Mouse (Mus musculus) liver, embryonic 13.5 days (tissue): ENCODE measurements at regions not wholly inside any gene's neighbourhood (a gene's known extent, or its start where the extent isn't known, plus 50 kb on each side); places are given as distances from the start of the nearest gene placed in this dataset.

Experiments
- ATAC-seq: fragments of 200-750 bp; cut with Nextera tagmentation; 2 replicates; pipeline ENCODE4 v1.8.0; 2017; ENCODE audit warnings: low read depth, mild to moderate bottlenecking, moderate number of reproducible peaks, moderate library complexity
- DNase-seq: peaks from one replicate; pipeline ENCODE4 v3.0.0; 2022
- H3K27ac ChIP-seq: fragments of 300-500 bp; sonication (generic); 2 replicates; pipeline ENCODE4 v1.5.1; 2015; ENCODE audit warnings: moderate library complexity, mild to moderate bottlenecking, inconsistent platforms
- H3K27me3 ChIP-seq: fragments of 300-500 bp; sonication (generic); 2 replicates; pipeline ENCODE4 v1.6.1; 2015; ENCODE audit warnings: mild to moderate bottlenecking, inconsistent platforms
- H3K36me3 ChIP-seq: fragments of 300-500 bp; sonication (generic); 2 replicates; pipeline ENCODE4 v1.6.1; 2015; ENCODE audit warnings: mild to moderate bottlenecking, inconsistent platforms
- H3K4me1 ChIP-seq: fragments of 300-500 bp; sonication (generic); replicated peaks from 2 replicates; pipeline ENCODE4 v1.6.1; 2015; ENCODE audit warnings: inconsistent platforms
- H3K4me2 ChIP-seq: fragments of 300-500 bp; sonication (generic); 2 replicates; pipeline ENCODE4 v1.6.1; 2015; ENCODE audit warnings: inconsistent platforms, mild to moderate bottlenecking, moderate library complexity
- H3K4me3 ChIP-seq: fragments of 300-500 bp; sonication (generic); replicated peaks from 2 replicates; pipeline ENCODE4 v1.5.1; 2015; ENCODE audit warnings: mild to moderate bottlenecking, inconsistent platforms
- H3K9ac ChIP-seq: fragments of 300-500 bp; sonication (generic); 2 replicates; pipeline ENCODE4 v1.6.1; 2015; ENCODE audit warnings: mild to moderate bottlenecking, inconsistent platforms
- H3K9me3 ChIP-seq: fragments of 300-500 bp; sonication (generic); replicated peaks from 2 replicates; pipeline ENCODE4 v1.6.1; 2016; ENCODE audit warnings: inconsistent platforms
- WGBS: fragments of 180-500 bp; shearing (Covaris S2); methylation state at CpG from one replicate; pipeline ENCODE4 v1.1.7; 2015; ENCODE audit not compliant: insufficient replicate concordance; 5-methylcytosine and 5-hydroxymethylcytosine counted together

DNA sequence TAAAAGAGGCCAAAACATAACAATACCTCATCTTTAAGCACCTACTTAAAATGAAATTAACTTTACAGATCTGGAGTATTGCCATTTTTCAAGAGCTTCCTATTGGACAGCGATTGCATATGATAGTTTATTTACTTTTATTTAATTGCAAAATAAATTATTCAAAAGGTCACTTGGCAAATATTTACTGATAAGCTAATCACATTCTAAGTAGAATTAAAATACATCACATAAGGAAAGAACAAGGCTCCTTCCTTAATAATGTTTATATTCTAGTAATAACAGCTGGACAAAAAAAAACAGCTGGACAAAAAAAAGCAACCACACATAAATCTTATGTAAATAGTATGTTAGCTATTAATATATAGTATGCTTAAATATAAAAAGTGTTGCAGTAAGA, 668.1 kb downstream of the 1700064H15Rik start:
- DNase-seq = no peak
- no peaks in the 10 kb centered on the region for H3K27me3 ChIP-seq
- H3K27ac ChIP-seq = no peak overlapping the region
- no peak for ATAC-seq
- H3K4me3 ChIP-seq = no peak overlapping the region
- H3K9ac ChIP-seq = no peak overlapping the region
- H3K4me1 ChIP-seq = no peaks in the 10 kb centered on the region
- no peak overlapping the region for H3K4me2 ChIP-seq
- no peaks in the 10 kb centered on the region for H3K36me3 ChIP-seq
- no peaks in the 10 kb centered on the region for H3K9me3 ChIP-seq
- WGBS = 56% methylated on average over 1 of the region's 1 CpGs

GRCm38 (mm10) chr3:18988662-18989061, 639.8 kb downstream of the 1700064H15Rik start:
- Histone ChIP-seq H3K4me3 (no peak overlapping the region), H3K36me3 (no peaks in the 10 kb centered on the region), H3K27me3 (no peaks in the 10 kb centered on the region), H3K27ac (no peak overlapping the region), H3K9me3 (no peaks in the 10 kb centered on the region), H3K4me2 (no peak overlapping the region), H3K9ac (no peak overlapping the region), H3K4me1 (no peaks in the 10 kb centered on the region)
- WGBS = 62% methylated on average over 3 of the region's 3 CpGs
- no peak for DNase-seq
- no peak for ATAC-seq

GRCm38 (mm10) chr3:18989577-18990240, 638.8 kb downstream of the 1700064H15Rik start:
- no peak for DNase-seq
- Histone ChIP-seq H3K4me3 (no peak overlapping the region), H3K9me3 (no peaks in the 10 kb centered on the region), H3K27me3 (no peaks in the 10 kb centered on the region), H3K36me3 (no peaks in the 10 kb centered on the region), H3K9ac (no peak overlapping the region), H3K4me2 (no peak overlapping the region), H3K27ac (no peak overlapping the region), H3K4me1 (no peaks in the 10 kb centered on the region)
- ATAC-seq = no peak
- 56% methylated on average over 13 of the region's 13 CpGs for WGBS

- no peak for ATAC-seq
These were observed 628.3 kb downstream of the 1700064H15Rik start for GRCm38 (mm10) chr3:19000179-19000578.

DNA sequence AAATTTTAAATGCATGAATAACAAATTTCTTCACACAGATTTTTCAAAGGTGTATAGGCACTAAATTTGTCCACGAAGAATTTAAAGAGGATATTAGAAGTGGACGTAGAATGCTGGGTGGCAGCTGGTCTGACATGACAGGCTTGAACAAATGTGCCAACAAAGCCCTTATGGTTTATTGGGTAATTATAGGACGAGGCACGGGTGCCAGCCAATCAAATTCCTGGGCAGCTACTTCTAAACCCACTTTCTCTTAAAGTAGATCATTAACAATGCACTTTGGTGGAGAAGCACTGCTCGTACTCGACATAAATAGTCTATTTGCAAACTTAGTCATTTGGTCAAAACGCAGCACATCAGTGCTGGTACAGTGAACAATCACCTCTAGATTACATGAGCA, 626.4 kb downstream of the 1700064H15Rik start:
- H3K4me2 ChIP-seq = no peak overlapping the region
- no peaks in the 10 kb centered on the region for H3K36me3 ChIP-seq
- no peaks in the 10 kb centered on the region for H3K4me1 ChIP-seq
- DNase-seq (no peak), ATAC-seq (no peak)
- no peak overlapping the region for H3K9ac ChIP-seq
- H3K9me3 ChIP-seq = no peaks in the 10 kb centered on the region
- WGBS = 62% methylated on average over 7 of the region's 7 CpGs
- H3K4me3 ChIP-seq = no peak overlapping the region
- H3K27ac ChIP-seq = no peak overlapping the region
- no peaks in the 10 kb centered on the region for H3K27me3 ChIP-seq

More at GRCm38 (mm10) chr3:19000179-19000578, 628.3 kb downstream of the 1700064H15Rik start:
- Histone ChIP-seq H3K36me3 (no peaks in the 10 kb centered on the region), H3K27ac (no peak overlapping the region), H3K4me1 (no peaks in the 10 kb centered on the region), H3K9me3 (no peaks in the 10 kb centered on the region), H3K27me3 (no peaks in the 10 kb centered on the region), H3K4me3 (no peak overlapping the region), H3K4me2 (no peak overlapping the region), H3K9ac (no peak overlapping the region)
- DNase-seq = no peak
- WGBS = 52% methylated on average over 5 of the region's 5 CpGs

- Histone ChIP-seq H3K9me3 (no peaks in the 10 kb centered on the region), H3K9ac (no peak overlapping the region), H3K4me3 (no peak overlapping the region), H3K27me3 (no peaks in the 10 kb centered on the region), H3K4me2 (no peak overlapping the region), H3K4me1 (no peaks in the 10 kb centered on the region), H3K36me3 (no peaks in the 10 kb centered on the region), H3K27ac (no peak overlapping the region)
- no peak for ATAC-seq
- no peak for DNase-seq
- WGBS = 41% methylated on average over 1 of the region's 1 CpGs
These were observed 623.7 kb downstream of the 1700064H15Rik start for GRCm38 (mm10) chr3:19004792-19005191.

DNA sequence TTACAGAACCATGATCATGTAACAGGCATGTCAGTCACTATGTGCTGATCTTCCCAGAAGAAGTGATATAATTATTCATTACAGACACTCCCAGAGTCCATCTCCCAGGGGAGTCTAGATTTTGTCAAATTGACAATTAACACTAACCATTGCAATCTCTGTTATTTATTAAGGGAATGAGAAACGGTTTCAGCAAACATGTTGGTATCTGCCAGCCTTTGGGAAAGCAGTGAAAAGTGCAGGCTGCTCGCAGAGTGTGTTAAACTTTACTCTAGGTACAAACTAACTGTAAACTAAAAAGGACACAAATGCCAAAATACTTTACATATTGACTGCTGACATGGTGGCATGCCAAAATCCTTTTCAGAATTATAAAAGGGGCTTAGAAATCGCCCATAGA, 583.9 kb downstream of the 1700064H15Rik start:
- no peak overlapping the region for H3K4me3 ChIP-seq
- ATAC-seq = no peak
- H3K9me3 ChIP-seq = no peaks in the 10 kb centered on the region
- H3K4me1 ChIP-seq = no peaks in the 10 kb centered on the region
- H3K36me3 ChIP-seq = no peaks in the 10 kb centered on the region
- WGBS = 37% methylated on average over 3 of the region's 3 CpGs
- H3K4me2 ChIP-seq = no peak overlapping the region
- no peaks in the 10 kb centered on the region for H3K27me3 ChIP-seq
- H3K27ac ChIP-seq = no peak overlapping the region
- no peak overlapping the region for H3K9ac ChIP-seq
- no peak for DNase-seq

DNA sequence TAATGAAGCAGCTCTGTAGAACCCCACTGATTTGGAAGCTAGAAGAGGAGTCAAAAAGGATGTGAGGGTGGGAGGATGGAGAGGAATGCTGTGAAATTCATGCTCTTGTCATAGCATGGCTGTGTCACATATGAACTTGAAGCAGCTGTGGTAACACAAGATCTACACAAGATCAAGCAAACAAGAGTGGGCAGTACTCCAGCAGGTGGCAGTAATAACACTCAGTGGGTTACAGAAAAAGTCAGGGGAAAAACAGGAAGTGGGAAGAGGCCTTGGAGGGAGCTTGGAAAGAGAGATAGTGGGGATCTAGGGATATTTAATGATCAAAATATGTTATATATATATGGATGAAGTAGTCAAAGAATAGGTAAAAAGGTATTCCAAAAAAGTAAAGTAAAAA, 582.5 kb downstream of the 1700064H15Rik start:
- H3K4me1 ChIP-seq = no peaks in the 10 kb centered on the region
- H3K4me2 ChIP-seq = no peak overlapping the region
- no peak for ATAC-seq

DNA sequence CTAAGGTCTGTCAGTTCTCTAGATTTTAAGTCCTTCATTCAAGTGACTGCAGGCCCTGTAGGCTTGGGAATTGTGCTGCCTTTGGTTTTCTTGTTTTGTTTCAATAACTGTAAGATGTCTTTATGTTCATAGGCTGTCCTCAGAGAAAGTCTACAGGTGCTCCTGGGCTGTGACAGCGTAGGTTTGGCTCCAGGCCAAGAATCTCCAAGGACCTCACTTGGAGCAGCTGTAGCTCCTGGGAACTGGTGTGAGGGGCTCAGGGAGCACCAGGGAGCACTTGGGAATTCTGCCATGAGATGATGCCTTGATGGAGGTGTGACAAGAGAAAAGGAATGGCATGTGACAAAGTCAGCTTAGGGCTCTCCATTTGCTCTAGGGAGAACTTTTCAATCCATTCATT, 581.9 kb downstream of the 1700064H15Rik start:
- Histone ChIP-seq H3K4me3 (no peak overlapping the region), H3K4me1 (no peaks in the 10 kb centered on the region), H3K4me2 (no peak overlapping the region), H3K27ac (no peak overlapping the region), H3K27me3 (no peaks in the 10 kb centered on the region), H3K36me3 (no peaks in the 10 kb centered on the region), H3K9ac (no peak overlapping the region), H3K9me3 (no peaks in the 10 kb centered on the region)
- no peak for DNase-seq
- ATAC-seq = no peak
- WGBS = 56% methylated on average over 1 of the region's 1 CpGs

More for the DNA sequence above, 582.5 kb downstream of the 1700064H15Rik start:
- Histone ChIP-seq H3K27ac (no peak overlapping the region), H3K4me3 (no peak overlapping the region), H3K9me3 (no peaks in the 10 kb centered on the region), H3K36me3 (no peaks in the 10 kb centered on the region), H3K27me3 (no peaks in the 10 kb centered on the region), H3K9ac (no peak overlapping the region)
- no peak for DNase-seq

DNA sequence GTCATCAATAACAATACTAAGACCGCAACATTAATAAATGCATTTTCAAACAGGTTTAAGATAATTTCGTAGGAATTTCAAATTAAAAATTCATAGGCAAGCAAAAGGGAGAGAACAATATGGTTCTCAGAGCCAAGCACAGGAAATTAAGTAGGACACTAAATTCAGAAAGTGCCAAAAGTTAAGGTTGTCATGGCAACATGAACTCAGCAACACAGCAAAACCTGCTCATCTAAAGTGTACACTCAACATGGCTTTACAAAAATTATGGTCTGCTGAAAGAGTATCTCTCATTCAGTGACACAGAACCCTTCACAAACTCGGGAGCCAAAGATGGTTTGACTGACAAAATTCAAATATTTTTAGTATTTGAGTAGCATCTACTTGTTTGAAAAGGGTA, 572.5 kb downstream of the 1700064H15Rik start:
- Histone ChIP-seq H3K4me2 (no peak overlapping the region), H3K4me1 (no peaks in the 10 kb centered on the region), H3K27ac (no peak overlapping the region), H3K36me3 (no peaks in the 10 kb centered on the region), H3K9me3 (no peaks in the 10 kb centered on the region), H3K27me3 (no peaks in the 10 kb centered on the region), H3K4me3 (no peak overlapping the region), H3K9ac (no peak overlapping the region)
- WGBS = 43% methylated on average over 3 of the region's 3 CpGs
- ATAC-seq (no peak), DNase-seq (no peak)

- Histone ChIP-seq H3K9me3 (no peaks in the 10 kb centered on the region), H3K9ac (no peak overlapping the region), H3K27me3 (no peaks in the 10 kb centered on the region), H3K4me3 (no peak overlapping the region), H3K4me1 (no peaks in the 10 kb centered on the region), H3K4me2 (no peak overlapping the region), H3K36me3 (no peaks in the 10 kb centered on the region), H3K27ac (no peak overlapping the region)
- ATAC-seq (no peak), DNase-seq (no peak)
- WGBS = 44% methylated on average over 9 of the region's 9 CpGs
These were observed 571.9 kb downstream of the 1700064H15Rik start for GRCm38 (mm10) chr3:19056623-19057022.
